Mouse (Mus musculus) T-helper 2 cell (primary cell): ENCODE measurements around the gene Col4a2.

Experiments
- in situ Hi-C: fragments of 300-600 bp; cut with MboI, MseI; formaldehyde crosslinking; loops from one replicate; pipeline ENCODE4 v1.15.1; 2025; ENCODE audit warnings: high pct_unique_total_duplicates

Gene Col4a2

DNA sequence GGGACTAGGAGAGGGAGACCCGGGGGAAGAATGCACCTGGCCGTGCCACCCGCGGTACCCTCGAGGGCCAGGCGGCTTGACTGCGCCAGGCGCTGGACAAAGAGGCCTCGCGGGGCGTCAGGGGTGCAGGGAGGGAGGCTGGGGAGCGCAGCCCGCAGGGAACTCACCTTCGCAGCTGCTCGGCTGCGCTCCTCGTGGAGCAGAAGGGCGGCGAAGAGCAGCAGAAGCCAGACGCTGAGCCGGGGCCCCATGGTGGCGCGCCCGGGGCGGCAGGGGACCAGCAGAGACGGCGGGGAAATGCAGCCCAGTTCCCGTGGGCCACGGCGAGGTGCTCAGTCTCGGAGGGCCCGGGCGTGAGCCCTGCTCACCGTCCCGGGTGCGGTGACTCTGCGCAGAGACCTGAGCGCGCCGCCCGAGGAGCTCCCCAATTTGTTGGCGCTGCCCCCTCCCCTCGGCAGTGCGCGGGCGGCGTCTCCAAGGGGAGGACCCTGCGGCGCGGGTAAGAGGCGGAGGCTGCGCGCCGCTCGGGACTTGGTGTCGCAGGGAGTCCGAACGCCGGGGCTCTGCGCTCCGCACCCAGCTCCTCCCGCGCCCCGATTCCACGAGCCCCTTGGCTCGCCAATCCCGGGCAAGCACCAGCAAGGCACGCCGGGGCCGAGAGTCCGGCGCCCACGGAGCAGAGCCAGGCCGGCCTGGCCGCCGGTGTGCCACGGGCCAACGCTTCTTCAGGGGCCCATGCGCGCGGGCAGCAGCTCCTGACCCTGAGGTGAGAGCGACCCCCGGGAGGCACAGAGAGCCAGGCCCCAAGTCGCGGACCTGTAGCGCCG is at the start of gene Col4a2, which contains the start of gene Col4a1:
Gene Col4a2, plus strand, starts transcription at position 457 of the 827 bp plus-strand sequence.
Gene Col4a1, minus strand, starts transcription at position 478 of the 827 bp plus-strand sequence.
- in situ Hi-C loops = no loop called here

GRCm38 (mm10) chr8:11263848-11264247 is 48.8 kb upstream of the Col4a2 start:
- in situ Hi-C loops = no loop called here

DNA sequence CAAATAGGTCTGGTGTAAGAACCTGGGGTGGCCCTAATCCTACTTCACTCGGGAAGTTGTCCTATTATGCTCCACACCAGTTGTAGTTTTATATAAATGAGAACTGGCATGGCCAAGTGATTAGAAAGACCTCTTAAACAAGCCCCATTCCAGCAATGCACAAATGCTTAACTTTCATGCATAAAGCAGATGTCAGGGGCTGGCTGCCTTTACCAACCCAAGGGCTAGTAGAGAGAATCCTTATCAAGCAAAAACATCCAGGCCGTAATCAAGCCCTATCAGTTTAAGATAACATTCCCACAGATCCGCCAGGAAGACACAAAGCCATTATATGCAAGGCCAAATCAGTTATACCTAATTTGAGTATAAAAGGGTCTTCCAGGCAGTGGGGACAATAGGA is 46.6 kb upstream of the Col4a2 start:
- in situ Hi-C loops = loop anchor here (5.0 kb wide), 1 partner anchor 94 kb away; no protein-coding TSS in a partner anchor

DNA sequence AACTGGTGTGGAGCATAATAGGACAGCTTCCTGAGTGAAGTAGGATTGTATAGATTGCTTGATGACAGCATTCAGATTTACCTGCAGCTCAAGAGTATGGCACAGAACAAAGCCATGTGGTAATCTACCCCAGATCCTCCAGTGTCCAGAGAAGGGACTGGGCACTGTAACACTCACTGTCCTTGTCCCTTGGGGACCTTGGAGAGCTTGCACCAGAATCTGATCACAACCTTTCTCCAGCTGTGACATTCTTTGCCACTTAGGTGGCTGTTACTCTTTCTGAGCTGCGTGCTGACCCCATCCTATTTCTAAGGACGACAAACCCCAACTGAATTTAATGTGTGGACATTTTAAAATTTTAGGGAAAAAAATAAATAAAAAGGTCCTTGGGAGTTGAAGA is 46.1 kb upstream of the Col4a2 start:
- in situ Hi-C loops = loop anchor here (5.0 kb wide), 1 partner anchor 94 kb away; no protein-coding TSS in a partner anchor

GRCm38 (mm10) chr8:11268753-11269152 is 43.9 kb upstream of the Col4a2 start:
- in situ Hi-C loops = loop anchor here (5.0 kb wide), 1 partner anchor 96 kb away; no protein-coding TSS in a partner anchor

- in situ Hi-C loops = no loop called here
Measured at GRCm38 (mm10) chr8:11270826-11271225, 41.8 kb upstream of the Col4a2 start.

DNA sequence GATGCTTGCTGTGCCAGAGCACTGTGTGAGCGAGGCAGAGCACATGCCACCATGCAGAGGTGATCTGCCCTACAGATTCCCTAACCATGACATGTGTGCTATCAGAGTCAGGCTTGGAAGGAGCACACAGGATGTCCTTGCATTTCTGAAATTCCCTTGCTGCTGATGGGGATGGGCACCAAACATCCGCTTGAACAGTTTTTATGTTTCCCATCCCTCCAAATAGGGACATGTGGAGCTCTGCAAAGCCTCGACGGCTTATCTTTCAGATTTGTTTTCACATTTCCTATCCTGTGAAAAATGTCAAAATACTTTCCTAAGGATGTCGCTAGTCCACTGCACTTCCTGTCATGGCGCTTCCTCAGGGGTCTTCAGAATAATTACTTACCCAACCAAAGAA is 40.4 kb upstream of the Col4a2 start:
- in situ Hi-C loops = no loop called here

DNA sequence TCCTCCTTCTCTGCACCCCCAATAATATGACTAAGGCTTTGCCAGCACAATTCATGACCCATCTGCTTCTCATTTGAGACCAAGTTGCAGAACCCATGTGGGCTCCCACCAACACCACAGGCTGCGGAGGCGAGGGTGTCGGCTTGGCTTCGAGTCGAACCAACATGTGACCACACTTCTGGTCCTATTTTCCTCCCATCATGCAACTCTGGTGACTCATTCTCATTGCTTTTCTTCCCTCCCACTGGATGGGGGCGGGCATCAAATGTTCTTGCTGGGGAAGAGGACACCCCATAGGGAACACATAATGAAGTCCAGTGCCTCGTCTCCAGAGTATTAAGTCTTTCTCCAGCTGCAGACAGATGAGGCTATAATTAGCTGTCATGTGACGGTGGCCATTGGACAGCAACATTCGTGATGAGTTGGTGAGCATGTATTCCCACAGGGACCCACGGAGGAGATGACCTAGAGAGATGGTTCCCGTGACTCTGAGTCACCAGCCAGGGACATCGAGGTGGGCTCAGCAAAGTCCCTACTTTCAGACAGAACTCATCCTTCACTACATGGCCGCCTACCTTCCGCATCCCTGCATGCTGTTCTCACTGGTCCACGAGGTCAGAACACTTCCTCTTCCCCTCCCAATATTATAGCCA is 39.0 kb upstream of the Col4a2 start:
- in situ Hi-C loops = no loop called here

DNA sequence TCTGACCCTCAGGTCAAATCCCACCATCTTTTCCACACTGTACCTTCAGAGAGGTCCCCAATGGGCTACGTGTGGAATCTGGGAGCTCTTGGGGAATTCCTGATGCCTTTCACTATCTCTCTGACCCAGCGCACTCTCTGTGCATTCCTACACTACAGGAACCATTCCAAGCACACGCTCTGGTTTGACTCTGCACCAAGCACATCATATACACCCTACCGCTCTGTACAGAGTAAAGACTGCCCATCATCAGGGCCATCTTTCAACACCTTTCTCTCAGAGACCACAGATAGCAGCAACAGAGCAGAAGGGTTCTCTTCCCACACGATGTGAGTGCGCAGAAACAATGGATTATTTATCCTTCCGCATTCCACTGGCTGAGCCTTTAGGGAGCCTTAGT is 38.2 kb upstream of the Col4a2 start:
- in situ Hi-C loops = no loop called here

DNA sequence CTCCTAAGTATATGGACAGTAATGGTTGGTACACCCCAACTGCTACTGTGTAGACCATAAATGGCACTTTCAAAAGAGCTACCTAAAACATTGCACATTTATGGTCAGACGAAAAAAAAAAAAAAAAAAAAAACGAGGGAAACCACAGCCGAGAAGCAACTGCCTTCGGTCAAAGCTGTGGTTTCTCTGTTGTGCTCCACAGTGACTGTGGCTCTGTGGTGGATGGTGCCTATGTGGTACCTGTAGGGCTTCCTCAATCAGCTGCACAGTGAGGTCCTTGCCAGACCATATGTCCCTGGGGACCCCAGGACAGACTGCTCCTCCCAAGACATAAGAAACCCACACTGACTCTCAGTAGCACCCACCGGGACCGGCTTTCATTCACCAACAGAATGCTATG is 36.3 kb upstream of the Col4a2 start:
- in situ Hi-C loops = no loop called here

- in situ Hi-C loops = no loop called here
Measured at GRCm38 (mm10) chr8:11277602-11278051, 35.0 kb upstream of the Col4a2 start.

- in situ Hi-C loops = no loop called here
Measured at GRCm38 (mm10) chr8:11278101-11278611, 34.4 kb upstream of the Col4a2 start.

GRCm38 (mm10) chr8:11279296-11279826 is 33.2 kb upstream of the Col4a2 start:
- in situ Hi-C loops = no loop called here

- in situ Hi-C loops = no loop called here
Measured at GRCm38 (mm10) chr8:11280721-11281268, 31.8 kb upstream of the Col4a2 start.

- in situ Hi-C loops = no loop called here
Measured at GRCm38 (mm10) chr8:11282139-11282538, 30.5 kb upstream of the Col4a2 start.

DNA sequence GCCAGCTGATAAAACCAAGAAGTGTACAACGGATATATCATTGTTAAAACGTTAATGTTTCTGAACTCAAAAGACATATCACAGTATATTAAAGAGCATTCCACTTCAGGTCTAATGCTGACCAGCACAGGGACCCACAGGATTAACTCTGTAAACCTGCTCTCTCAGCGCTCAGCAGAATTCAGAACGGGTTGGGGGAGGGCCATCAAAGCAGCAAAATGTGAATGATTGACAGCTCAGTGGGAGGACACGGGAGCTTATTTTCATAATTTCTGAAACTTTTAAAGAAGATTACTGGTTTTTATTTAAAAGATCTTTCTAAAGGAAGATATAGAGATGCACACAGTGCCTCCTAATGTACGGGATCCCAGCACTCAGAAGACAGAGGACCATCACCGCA is 29.9 kb upstream of the Col4a2 start:
- in situ Hi-C loops = no loop called here

DNA sequence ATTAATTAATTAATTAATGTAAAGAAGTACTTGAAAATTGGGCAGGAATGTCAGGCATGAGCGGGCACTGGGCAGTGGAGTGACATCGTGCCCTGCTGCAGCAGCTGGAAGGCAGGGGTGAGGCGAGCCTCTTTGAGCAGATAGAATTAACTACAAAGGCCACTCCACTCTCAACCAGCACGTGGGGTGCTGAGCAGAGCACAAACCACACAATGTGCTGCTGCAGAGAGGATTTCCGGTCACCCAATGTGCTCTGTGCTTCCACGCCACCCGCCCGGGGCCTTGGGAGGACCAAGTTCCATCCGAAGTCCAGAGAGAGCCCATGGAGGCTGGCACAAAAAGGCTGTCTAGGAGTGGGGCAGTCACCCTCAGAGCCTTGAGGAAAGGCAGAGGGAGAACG is 29.4 kb upstream of the Col4a2 start:
- in situ Hi-C loops = no loop called here

DNA sequence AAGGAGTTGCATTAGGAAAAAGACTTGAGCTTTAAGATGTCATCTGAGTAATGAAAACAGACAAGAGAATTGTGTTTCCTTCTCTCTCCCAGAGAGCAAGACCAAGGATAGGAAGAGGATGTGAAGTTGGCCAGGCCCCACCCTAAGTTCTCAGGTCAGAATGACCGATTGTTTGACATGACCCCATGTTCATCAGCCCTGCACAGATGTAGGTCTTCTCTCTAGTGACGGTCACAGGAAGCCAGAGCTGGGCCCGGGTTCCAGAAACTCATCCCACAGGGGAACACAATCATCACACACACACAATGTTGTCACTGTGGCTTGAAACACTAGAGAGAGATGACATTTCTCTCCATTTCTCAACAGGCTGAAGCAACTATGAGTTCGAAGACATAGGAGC is 27.2 kb upstream of the Col4a2 start:
- in situ Hi-C loops = no loop called here

DNA sequence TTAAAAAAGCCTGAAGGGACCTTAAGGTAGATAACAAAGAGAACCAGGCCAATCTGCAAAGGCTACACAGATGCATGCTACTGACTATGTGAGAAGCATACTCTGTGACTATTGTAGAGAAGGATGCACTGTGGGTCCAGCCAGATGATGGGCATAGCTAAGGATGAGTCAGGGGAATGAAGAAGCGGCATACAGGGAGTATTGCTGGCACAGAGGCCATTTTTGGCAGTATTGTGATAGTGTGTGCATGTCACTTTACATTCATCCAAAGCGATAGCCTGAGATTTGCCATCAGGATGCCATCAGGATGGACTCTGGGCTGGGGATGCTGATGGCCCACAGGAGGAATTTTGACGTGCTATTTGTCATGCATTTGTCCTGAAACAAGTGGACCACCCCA is 25.5 kb upstream of the Col4a2 start:
- in situ Hi-C loops = no loop called here

- in situ Hi-C loops = no loop called here
Measured at GRCm38 (mm10) chr8:11288286-11288685, 24.3 kb upstream of the Col4a2 start.

GRCm38 (mm10) chr8:11290533-11290932 is 22.1 kb upstream of the Col4a2 start:
- in situ Hi-C loops = no loop called here

DNA sequence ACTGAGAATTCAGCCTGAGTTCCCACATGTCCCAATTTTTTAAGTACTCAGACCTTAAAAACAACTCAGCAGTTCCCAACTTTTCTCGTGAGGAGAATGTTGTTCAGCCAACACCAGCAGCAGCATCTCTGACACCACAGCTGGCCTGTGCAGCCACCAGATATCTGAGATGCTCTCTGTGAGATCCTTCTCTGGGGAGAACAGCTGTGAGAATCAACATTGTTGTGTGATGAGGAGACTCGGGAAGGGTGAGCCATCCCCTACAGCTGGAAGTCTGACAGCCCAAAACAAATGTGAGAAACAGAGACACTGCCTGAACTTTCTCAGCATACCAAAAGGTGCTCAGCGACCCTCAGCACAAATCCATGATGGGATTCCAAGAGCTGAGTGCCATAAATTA is 20.0 kb upstream of the Col4a2 start:
- in situ Hi-C loops = no loop called here
